Mouse (Mus musculus): ENCODE results near the gene Cd28.
"Not testable (repeated sequence)": the region's sequence is repeated elsewhere in the genome, so short reads cannot be mapped to it uniquely, and the experiment has no call there.

Gene Cd28

GRCm38 (mm10) chr1:60799795-60800345 is 83.3 kb downstream of the Cd28 start:
- no peak for DNase-seq (ENCODE audit: extremely low read depth, low read depth)

- DNase-seq (ENCODE audit: extremely low read depth, low read depth): no peak
Observed at GRCm38 (mm10) chr1:60801210-60801671, 84.6 kb downstream of the Cd28 start.

DNA sequence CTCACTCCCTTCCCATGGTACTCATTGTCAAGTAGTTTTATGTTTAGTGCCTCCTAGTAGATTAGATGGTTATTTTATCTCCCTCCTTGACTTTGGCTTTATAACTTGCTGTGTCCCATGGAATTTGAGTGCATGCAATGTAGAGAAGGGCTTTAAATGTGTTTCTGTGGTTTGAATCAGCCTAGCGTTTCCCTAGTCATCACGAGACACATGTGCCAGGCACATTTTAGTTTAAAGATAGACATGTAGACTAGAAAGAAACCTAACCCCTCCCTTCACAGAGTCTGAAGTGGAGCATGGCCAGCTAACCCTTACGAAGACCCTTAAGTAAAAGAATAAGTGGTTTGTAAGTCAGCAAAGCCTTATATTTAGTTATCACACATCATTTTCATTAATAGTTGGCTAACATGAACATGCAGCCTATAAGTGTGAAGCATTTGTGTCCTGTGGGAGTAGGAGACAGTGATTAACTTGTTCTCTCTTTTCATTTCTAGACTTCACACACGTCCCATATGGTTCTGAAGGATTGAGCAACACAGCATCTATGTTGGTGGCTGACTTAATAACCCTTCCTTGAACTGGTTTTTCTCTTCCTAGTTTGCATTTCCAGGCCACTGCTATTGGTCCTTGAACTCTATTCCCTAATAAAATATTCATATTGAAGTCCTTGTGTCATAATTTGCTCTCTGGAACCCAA is 86.7 kb downstream of the Cd28 start:
- DNase-seq (ENCODE audit: extremely low read depth, low read depth): no peak

DNA sequence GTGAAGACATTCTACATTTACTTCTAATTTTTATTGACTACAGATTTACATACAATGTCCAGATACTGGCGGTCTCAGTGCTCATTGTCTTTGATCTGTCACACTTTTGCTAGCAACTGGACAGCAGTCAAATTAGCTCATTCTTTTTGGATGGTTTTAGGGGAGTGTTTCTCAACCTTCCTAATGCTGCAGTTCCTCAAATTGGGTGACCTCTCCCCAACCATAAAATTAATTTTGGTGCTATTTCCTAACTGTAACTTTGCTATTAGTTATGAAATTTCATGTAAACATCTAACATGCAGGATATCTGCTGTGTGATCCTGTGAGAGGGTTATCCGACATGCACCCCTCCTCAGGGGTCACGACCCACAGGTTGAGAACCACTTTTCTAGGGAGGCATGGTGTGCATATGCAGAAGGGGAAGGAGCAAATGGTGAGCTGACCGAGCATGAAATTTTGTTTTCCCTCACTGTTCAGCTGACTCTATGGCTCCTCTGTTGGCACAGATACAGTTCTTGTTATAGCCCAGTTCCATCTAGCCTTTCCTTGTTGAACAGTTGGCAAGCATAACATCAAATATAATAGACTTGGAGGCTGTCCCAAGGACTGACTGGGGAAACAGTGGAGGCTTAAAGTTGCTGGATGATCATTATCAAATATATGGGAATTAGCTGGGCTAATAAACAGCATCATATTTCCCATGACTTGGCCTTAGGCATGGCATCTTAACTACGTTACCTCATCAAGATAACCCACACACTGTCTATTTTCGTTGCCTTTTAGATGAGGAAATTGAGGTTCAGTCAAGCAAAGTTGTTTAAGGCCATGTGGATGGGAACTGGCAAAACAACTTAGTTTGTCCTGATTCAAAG is 87.5 kb downstream of the Cd28 start:
- no peak for DNase-seq (ENCODE audit: extremely low read depth, low read depth)

GRCm38 (mm10) chr1:60805178-60805577 is 88.6 kb downstream of the Cd28 start:
- no peak for DNase-seq (ENCODE audit: extremely low read depth, low read depth)

- DNase-seq (ENCODE audit: extremely low read depth, low read depth): no peak
Observed at GRCm38 (mm10) chr1:60807748-60808147, 91.1 kb downstream of the Cd28 start.

GRCm38 (mm10) chr1:60808466-60808865 is 91.9 kb downstream of the Cd28 start:
- DNase-seq (ENCODE audit: extremely low read depth, low read depth): no peak

- DNase-seq (ENCODE audit: extremely low read depth, low read depth): no peak
Observed at GRCm38 (mm10) chr1:60809166-60809565, 92.6 kb downstream of the Cd28 start.

DNA sequence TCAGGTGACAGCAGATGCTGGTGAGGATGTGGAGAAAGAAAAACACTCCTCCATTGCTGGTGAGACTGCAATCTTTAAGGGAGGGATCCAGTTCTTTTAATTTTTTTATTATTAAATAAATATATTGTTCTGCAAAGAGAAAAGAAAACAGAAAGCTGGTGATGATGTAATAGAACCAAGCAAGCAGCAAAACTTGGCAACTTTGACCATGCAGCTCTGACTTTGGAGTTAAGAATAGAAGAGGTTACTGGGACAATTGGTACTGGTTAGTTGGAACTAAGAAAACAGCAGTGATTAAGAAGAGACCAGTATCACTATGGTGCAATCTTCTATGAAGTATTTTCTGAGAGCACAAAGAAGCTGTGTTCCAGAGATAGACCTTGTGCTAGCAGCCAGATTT is 94.2 kb downstream of the Cd28 start:
- DNase-seq (ENCODE audit: extremely low read depth, low read depth): no peak

DNA sequence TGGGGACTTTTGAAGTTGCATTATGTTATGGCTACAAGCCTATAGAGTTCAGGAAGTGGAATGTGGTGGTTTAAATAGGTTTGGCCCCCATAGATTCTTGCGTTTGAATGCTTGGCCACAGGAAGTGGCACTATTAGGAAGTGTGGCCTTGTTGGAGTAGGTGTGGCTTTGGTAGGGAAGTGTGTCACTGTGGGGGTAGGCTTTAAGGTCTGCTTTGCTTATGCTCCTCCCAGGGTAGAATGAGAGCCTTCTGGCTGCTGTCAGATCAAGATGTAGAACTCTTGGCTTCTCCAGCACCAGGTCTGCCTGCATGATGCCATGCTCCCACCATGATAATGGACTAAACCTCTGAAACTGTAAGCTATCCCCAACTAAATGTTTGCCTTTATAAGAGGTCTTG is 95.4 kb downstream of the Cd28 start:
- no peak for DNase-seq (ENCODE audit: extremely low read depth, low read depth)

- DNase-seq (ENCODE audit: extremely low read depth, low read depth): no peak
Observed at GRCm38 (mm10) chr1:60813411-60813810, 96.8 kb downstream of the Cd28 start.

- DNase-seq (ENCODE audit: extremely low read depth, low read depth): no peak
Observed at GRCm38 (mm10) chr1:60815912-60816311, 99.3 kb downstream of the Cd28 start.

GRCm38 (mm10) chr1:60818491-60818890 is 101.9 kb downstream of the Cd28 start:
- not testable (repeated sequence) for DNase-seq (ENCODE audit: extremely low read depth, low read depth)

- DNase-seq (ENCODE audit: extremely low read depth, low read depth): no peak
Observed at GRCm38 (mm10) chr1:60819993-60820392, 103.4 kb downstream of the Cd28 start.

- DNase-seq (ENCODE audit: extremely low read depth, low read depth): no peak
Observed at GRCm38 (mm10) chr1:60820981-60821380, 104.4 kb downstream of the Cd28 start.

GRCm38 (mm10) chr1:60821590-60821989 is 105.0 kb downstream of the Cd28 start:
- DNase-seq (ENCODE audit: extremely low read depth, low read depth): no peak

All from MEL-GATA-1-ER (cell line).